Mouse (Mus musculus) left cerebral cortex, postnatal 14 days (tissue): ENCODE measurements around the gene Kcnk15. TPM values are rescaled to one million over a fixed set of nuclear protein-coding genes. Genes with fewer than 3 reads are reported as not detected.

Experiments
- DNase-seq, 2 experiments: peaks; one replicate each; pipeline ENCODE4 v3.0.0; 2021 to 2022; ENCODE audit warnings: low spot score in 2 of 2, mixed read lengths in 1 of 2
- intact Hi-C: fragments of 180-260 bp; cut with DNase I; formaldehyde crosslinking; loops from one replicate; pipeline ENCODE4 v1.15.1; 2025
- total RNA-seq, 2 experiments: library from RNA; stranded (reverse); gene quantifications; 2 replicates each; pipeline ENCODE4 v1.2.3; 2021

Gene Kcnk15
- total RNA-seq, 2 experiments from 2014 or later: not detected

DNA sequence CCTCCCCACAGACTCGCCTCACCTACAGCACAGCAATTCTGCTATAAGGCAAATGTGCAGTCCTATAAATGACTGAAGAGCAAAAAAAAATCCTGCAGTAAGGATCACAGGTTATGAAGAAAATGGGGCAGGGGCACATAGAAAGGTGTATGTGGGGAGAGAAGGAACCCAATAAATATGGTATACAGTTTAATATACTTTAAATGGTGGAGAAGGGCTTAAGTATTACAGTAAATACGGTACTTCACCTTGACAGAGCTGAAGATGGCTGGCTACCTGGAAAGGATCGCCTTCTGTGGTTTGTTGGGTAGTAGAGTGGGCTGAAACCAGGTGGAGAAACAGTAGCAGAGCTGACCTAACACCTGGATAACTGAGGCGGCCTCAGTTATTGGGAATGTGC is 17.8 kb downstream of the Kcnk15 start:
- intact Hi-C loops: no loop called here
- DNase-seq: no peak

DNA sequence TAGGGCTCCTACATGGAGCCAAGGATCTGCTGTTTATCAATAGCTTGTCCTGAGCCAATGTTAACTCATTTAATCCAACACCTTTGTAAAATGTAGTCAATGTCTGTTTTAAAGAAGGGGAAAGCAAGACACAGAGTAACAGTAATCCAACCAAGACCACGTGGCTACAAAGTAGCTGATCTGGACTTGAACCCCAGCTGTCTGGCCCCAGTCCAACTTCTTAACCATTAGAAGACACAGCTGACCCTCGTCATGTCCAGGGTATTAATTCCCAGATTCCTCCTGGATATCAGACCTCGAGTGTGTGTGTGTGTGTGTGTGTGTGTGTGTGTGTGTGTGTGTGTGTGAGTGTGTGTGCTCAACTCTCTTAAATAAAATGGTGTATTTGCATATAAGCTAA is 18.5 kb downstream of the Kcnk15 start:
- DNase-seq: no peak
- intact Hi-C loops: no loop called here

DNA sequence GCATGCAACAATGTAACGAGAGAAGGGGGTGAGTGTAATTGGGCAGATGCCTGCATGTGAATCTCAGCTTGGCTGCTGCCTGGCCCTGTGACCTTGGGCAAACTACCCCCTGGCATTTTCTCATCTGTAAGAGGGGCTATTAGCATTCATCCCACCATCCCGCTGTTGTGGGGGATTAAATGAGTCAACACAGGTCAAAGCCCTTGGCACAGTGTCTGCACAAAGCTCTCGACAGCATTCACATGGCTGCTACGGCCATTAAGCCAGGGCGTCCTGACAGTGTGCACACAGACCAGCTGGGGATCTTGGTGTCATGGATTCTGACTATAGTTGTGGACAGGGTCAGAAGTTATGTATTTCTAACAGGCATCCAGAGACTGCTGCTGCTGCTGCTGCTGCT is 21.4 kb downstream of the Kcnk15 start:
- DNase-seq: no peak
- intact Hi-C loops: no loop called here

DNA sequence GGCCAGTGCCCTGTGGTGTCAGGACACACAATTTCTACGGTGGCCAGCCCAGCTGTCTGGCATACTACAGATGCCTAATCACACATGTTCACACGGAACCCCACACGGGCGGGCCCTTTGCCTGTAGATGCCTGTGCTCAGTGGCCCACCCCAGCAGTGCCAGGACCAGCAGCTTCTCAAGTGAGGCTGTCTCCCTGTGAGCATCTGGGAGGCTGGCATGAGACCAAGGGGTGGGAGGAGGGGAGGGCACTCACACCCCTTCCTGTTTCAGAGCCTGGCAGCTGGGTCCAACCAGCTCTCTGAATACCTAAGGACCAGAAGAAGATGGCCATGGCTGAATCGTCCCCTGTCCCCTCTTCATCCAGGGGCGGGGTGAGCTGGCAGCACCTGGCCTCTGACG is 22.0 kb downstream of the Kcnk15 start:
- DNase-seq: peak; percentile 57 to 63
- intact Hi-C loops: no loop called here

DNA sequence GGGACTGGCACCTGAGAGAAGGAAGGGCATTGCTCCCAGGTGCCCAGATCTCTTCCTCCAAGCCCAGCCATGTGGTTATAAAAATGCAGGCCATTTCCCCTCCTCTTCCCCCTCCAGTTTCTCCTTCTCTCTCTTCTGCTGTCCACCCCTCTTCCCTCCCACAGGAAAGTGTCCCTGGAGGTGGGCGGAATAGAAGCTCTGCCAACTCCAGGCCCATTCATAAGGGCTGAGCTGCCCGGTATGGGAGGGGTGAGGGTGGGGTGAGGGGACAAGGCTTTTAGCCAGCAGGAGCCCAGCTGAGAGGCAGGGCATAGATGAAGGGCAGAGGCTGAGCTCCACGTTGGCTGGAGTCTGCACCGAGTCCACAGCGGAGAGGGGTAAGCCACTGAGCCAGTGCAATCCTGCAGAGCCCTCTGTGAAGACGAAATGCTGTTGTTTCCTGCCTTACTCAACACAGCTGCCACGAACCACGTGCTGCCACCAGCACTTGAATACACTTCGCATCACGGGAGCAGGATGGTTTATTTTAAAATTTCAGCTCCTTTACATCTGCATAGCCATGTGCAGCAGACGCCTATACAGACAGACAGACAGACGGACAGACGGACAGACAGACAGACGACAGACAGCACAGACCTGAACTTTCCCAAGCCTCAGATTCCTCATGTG is 23.5 kb downstream of the Kcnk15 start:
- intact Hi-C loops: no loop called here
- DNase-seq: peak; percentile 51 to 60

DNA sequence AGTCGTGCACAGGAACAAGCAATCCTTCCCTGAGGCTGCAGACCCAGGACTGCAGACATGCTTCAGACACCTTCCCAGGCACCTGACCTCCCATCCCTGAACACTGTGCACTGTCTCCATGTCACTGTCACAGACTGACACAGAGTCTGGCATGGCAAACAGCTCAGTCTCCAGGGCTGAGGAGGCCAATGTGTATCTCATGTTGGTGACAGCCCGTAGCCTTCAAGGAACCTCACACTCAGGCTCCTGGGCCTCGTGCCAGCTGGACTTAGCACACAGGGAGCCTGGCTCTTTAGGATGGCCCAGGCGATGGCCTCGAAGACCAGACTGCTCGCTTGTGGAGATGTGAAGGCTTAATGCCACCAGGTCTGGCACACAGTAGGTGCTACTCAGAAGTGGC is 27.4 kb downstream of the Kcnk15 start:
- DNase-seq: no peak
- intact Hi-C loops: no loop called here

DNA sequence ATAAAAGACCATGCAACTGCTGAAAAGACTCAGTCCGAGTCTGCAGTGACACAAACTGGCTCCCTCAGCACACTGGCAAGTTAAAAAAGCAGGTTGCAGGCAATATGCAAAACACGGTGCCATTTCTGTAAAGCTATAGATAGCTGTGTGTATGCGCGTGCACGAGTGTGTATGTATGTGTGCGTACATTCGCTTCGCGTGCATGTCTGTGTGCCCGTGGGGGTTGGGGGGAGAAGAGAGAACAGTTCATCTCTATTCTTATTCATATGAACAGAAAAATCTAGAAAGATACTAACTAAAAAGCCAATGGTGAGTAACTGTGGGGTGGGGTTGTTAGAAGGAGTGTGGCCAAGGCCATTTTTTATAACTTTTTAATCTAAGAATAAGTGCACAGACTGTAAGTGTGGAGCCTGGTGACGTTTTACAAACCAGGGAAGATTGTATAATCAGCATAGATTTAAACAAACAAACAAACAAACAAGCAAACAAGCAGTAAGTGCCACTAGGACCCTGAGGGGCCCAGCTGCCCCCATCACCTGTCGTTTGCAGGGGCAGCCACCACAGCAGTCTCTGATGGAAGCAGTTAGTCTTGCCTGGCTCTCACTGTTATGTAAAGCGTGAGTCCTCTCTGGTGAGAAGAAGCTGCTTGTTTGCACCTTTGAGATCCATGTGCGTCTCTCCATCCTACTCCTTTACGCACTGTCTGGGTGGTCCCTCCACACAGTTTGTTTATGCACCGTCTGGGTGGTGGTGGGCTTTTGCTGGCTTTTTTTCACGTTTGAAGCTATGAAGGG is 29.6 kb downstream of the Kcnk15 start:
- peak in 1 of 2 experiments; percentile 72 for DNase-seq
- intact Hi-C loops: no loop called here

DNA sequence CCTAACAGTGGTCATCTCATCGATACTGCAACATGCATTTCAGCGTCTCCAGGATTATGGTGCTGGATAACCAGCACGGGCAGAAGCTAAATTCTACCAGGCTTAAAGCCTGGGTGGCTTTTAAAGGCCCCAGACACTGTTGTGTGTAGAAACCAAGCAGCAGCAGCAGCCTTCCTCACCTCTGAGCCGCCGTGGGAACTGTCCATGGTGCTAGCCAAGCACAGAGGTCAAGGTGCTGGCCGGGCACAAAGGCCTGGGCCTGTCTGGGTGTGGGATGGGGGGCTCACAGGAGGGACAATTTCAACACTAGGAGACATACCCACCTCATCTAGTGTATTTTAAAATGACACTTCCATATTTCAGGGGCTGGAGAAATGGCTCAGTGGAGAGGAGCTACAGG is 36.0 kb downstream of the Kcnk15 start:
- intact Hi-C loops: no loop called here
- DNase-seq: no peak

DNA sequence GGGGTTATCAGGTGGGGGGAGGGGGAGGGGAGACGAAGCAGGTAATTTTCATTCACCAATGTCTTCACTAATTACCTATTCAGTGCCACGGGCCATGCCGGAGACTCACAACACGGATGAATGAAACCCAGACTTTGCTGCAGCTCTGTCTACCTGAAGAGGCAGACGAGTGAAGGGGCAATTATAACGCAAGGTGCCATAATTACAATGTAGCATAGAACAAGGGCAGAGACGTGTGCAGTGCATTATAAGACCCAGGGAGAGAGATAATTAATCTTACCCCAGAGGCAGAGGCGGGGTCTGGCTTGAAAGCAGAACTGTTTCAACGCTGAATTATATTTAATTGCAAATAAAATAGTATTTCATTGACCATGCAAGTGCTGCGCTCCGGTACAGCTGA is 37.1 kb downstream of the Kcnk15 start:
- no peak for DNase-seq
- intact Hi-C loops: no loop called here

DNA sequence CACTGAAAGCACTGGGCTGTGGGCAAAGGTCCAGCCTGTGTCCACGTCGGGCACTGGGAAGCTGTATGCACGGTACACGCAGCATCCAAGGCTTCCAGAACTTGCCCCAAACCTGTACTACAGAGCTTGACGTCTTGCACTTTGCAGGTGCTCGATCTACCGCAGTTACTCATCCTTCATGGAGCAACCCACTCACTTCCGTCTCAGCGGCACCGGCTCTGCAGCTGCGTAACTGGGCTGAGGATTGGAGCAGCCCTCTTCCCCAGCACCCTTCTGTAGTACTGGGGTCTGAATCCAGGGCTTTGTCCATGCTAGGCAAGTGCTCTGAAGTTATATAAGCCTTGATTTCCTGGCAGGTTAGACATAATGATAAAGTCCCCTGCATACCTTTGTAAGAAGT is 37.8 kb downstream of the Kcnk15 start:
- intact Hi-C loops: no loop called here
- DNase-seq: no peak

DNA sequence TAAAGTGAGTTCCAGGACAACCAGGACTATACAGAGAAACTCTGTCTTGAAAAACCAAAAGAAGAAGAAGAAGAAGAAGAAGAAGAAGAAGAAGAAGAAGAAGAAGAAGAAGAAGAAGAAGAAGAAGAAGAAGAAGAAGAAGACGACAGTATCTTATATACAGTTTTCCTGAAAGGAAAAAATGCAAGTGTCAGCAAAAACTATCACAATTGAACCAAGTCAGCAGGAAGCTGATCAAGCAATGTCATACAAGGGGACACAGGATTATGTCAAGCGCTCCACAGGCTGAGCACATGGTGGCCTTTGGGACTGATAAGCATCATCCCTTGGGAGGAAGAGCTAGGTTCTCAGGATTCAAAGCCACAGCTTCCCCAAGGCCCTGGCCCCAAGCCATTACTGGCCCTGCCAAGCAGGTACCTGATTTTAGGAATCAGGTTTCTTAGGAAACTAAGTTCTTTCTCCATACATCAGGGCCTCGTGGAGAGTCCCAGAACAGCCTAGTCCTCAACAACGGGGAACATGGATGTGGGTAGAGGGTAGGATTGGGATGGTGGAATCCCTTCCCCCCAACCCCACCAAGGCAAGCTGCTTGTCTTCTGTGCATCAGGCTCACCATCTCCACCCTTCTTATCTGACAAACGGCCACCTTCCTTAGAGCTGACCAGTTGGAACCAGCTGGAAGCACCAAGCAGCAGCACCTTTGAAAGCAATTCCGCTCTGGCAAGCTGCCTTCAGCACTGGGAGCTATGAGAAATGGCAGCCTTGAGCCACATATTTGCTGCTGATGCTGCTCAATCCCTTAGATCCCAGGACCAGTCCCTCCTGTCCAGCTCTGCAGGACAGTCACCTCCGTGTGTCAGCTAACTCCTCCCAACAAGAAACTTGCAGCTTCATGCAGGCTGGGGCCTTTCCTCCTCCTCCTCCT is 40.3 kb downstream of the Kcnk15 start:
- DNase-seq: no peak
- intact Hi-C loops: no loop called here

DNA sequence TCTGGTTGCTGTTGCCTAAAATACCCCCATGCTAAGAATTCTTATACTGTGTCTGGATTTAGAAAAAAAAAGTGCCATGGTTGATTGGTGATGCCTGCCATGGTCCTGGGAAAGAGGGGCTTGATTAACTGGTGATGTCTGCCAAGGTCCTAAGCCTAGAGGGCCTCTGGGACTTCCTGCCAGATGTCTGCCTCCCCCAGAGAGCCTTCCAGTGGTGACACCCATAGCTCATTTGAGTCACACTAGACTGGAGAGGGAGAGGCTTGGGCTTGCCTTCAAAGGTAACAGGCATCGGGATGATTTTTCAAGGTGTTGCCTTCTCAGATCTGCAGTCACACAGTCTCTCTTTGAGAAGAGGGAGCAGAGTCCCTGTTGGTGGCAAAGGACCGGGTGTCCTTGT is 41.7 kb downstream of the Kcnk15 start:
- no peak for DNase-seq
- intact Hi-C loops: no loop called here

DNA sequence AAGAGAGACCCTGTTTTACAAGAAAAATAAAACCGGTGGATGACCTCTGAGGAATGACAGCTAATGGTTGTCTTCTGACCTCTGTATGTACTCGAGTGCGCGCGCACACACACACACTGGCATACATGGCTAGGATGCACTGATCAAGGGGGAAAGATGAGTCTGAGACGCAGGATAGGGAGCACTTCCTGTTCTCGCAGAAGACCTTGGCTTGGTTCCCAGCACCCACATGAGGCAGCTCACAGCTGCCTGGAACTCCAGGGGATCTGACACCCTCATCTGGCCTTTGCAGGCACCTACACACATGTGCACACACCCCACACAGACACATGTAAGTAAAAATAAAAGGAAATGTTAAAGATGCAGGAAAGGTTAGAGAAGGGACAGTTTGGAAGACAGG is 43.6 kb downstream of the Kcnk15 start:
- intact Hi-C loops: no loop called here
- DNase-seq: no peak

DNA sequence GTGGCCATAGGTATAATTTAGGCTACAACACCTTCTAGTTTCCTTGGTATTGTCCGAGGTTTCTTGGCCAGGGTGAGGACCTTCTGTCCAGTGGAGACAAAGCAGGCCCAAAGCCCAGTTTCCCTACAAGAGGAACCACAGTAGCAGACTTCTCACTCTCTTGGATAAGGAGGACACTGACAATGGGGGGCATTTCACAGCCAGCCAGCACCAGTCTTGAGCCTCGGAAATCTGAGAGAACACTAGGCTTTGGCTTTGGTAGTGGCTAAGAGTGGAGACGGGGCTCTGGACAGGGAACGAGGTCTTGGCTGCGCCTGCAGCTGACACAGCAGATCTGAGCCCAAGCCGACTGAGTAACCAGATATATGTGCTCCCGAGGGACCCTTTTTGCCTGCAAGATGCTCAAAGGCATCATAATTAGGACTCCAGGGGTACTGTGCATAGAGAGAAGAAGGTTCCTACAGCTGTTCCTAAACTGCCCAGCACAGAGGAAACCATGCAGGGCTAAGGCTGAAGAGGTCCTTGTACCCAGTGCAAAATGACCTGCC is 44.6 kb downstream of the Kcnk15 start:
- no peak for DNase-seq
- intact Hi-C loops: no loop called here

DNA sequence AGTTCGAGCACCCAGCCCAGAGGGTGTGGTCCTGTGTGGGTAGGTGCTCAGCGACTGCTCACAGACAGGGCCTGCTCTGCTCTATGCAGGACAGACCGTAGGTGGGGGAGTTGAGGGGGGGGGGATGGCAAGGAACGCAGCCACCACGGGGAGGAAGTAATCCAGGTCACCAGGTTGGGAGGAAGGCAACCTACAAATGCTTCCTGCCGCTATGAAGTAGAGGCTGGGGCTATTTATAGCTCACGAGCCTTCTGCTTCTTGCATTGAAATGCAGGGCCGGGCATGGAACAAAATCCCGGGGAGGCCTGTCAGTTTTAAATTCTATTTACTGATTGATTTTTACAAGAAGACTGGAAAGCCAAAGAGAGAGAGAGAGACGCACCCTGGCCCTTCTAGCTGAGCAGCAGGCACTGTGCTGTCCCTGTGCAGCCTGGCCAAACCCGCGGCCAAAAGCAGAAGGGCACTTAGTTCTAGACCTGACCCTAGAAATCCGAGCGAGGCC is 46.5 kb downstream of the Kcnk15 start:
- no peak for DNase-seq
- intact Hi-C loops: no loop called here

DNA sequence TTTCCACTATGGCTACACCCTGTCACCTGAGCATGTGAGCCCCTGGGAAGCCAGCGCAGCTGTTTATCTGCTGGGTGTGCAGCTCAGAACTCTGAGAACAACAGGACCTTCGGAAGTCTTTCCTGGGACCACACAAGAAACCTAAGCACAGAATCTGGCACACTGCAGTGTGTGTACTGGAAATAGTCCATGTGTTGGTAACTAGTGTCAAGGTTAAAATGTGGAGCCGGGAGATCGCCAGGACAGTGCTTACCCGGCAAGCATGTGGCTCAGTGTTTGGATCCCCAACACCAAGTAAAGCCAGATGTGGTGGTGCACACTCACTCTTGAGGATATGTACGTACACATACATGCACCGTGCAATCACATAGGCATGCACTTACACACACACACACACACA is 47.6 kb downstream of the Kcnk15 start:
- DNase-seq: no peak
- intact Hi-C loops: no loop called here

DNA sequence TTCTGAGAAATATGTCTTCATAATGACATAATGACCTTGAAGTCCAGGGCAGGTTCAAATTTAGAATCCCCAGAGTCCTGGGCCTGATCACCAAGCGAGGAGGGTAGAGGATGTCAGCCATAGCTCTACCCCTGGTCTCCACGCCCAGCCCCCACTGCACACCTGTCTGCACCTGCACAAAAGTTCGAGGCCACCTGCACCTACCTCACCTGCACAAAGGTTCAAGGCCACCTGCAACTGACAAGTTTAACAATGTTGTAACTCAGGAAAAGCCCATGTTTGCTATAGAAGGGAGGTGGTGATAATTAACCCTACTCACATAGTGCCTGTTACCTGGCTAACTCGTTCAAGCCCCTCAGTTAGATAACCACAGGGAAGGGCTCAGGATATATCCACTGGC is 49.0 kb downstream of the Kcnk15 start:
- no peak for DNase-seq

DNA sequence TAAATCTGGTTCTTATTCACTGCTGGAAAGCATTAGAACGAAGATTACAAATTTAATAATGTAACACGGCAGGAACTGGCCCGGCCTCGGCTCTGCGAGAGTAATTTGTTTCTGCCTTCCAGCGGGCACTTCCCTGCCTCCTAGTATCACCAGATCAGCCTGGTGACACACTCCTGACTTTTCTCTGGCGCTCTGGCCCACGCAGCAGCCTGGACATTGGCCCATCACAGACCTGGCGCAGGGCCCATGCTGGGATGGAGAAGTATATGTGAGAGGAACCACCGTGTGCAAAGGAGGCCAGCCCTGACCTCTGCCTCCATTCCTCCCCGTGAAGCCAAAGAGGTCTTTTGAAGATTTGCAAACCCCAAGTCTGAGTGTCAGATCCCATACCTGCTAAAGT is 50.0 kb downstream of the Kcnk15 start:
- DNase-seq: no peak
- intact Hi-C loops: no loop called here

More for the DNA sequence above, 49.0 kb downstream of the Kcnk15 start:
- intact Hi-C loops: no loop called here

DNA sequence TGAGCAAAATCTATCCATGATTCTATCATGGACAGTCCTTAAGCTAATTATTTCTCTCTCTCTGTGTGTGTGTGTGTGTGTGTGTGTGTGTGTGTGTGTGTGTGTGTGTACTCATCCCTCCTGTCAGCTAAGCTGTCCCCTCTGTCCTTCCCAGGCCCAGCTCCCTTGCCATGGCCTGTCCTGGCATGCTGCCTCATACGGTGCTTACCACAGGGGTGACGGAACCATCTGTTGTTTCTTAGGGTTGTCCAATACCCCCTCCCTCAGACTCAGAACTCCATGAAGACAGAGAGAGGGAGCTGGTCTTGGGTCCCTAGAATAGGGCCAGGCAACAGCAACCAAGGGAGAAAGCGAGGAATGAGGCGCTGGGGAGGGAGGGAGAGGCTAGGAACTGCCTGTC is 50.9 kb downstream of the Kcnk15 start:
- intact Hi-C loops: no loop called here
- no peak for DNase-seq

DNA sequence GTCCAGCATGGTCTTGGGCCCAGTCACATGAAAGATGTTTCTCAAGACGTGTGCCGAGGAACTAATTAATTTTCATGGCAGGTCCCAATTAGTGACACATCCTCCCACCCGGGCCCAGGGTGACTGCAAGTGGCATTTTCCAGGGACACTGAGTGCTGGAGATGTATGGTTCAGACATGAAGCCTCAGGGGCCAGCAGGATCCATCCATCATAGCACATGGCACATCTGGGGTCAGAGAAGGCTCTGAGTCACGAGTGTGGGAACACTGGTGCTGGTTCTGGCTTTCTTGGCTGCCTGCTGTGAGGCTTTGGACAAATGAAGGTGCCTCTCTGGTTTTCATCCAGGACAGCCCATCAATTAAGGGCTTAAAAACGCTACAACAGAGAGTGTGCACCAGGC is 53.7 kb downstream of the Kcnk15 start:
- no peak for DNase-seq

More for the DNA sequence above, 53.7 kb downstream of the Kcnk15 start:
- intact Hi-C loops: no loop called here
